Mouse (Mus musculus): ENCODE measurements around the gene Ccser1. TPM values are rescaled to one million over a fixed set of nuclear protein-coding genes. Genes with fewer than 3 reads are reported as not detected.

The Ccser1 gene
- not detected in 2 replicates for polyA plus RNA-seq (2012; ENCODE audit: insufficient read depth, insufficient read length, low replicate concordance, missing spikeins)

DNA sequence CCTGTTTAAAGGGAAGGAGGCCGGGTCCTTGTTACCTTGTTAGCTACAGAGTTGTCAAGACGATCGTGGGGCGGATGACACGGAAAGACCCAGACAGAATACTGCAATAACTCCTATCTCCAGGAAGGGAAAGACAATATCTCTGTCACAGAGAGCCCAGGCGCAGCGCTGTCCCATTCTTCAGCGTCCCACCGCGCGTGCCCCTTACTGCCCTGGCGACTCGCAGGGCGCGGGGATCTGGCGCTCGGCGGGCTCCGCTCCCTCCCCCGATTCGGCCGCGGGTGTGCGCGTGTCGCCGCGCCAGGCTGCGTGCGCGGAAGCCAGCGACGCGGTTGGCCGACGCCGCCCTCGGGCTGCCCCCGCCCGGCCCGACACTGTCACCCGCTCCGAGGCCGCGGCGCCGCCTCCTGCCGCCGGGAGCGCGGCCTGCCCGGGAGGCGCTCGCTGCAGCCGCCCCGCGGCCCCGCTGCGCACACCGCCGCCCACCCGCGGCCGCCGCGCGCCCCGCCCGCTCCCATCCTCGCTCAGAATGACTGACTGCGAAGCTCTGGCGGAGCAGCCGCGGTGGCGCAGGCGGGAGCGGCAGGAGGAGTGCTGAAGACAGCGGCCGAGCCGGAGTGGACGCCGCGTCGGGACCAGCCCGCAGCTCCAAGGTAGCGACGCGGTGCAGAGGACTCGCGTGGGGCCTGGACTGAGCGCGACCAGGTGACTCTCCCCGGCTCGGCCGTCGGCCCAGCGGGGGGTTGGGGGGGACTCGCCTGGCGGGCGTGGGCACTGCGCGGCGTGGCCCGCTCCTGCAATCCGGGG, at the start of gene Ccser1:
TSS of gene Ccser1 (plus strand) at position 376 of the 807 bp plus-strand sequence.
- 2% methylated on average over 105 of the region's 105 CpGs for WGBS
- Histone ChIP-seq H3K4me3 (ENCODE audit: insufficient read depth, low read depth, low read length) (peak within 1 kb of the TSS; percentile 71), H3K27ac (ENCODE audit: insufficient read depth, low read depth, low read length) (peak within 1 kb of the TSS; percentile 34; the same call in 1 of the 2 replicates), H3K4me1 (ENCODE audit: control insufficient read depth, insufficient read depth, low read length) (no peaks in the 10 kb centered on the region)
- TF ChIP-seq CTCF (IDR thresholded peaks at IDR 0.05; ENCODE audit: insufficient read depth, low read depth, low read length) (peak; percentile 5; the same call in 1 of the 2 replicates), POLR2A (IDR thresholded peaks at IDR 0.05; ENCODE audit: insufficient read depth, low read depth, low read length) (peak; percentile 14; the same call in 1 of the 2 replicates)

DNA sequence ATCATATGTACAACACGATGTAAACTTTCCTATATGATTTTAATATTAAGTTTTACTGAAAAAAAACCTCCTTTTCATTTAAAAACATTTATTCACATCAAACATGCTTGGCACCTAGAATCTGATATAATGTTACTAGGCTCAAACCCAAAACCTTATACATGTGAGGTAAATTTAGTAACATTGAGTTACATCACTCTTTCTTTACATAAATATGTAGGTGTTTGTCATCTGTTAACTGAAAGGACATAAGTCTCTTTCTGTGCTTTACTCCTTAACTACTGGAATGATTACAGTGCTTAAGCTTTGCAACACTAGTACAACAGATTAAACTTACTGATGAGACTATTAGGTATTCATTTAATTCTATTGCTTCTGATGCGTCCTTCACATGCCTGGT, 43.7 kb upstream of the Ccser1 start:
- TF ChIP-seq CTCF (IDR thresholded peaks at IDR 0.05; ENCODE audit: insufficient read depth, low read depth, low read length) (no peak), POLR2A (IDR thresholded peaks at IDR 0.05; ENCODE audit: insufficient read depth, low read depth, low read length) (no peak)
- 90% methylated on average over 2 of the region's 2 CpGs for WGBS
- H3K27ac ChIP-seq (ENCODE audit: insufficient read depth, low read depth, low read length): no peak overlapping the region
- H3K4me1 ChIP-seq (ENCODE audit: control insufficient read depth, insufficient read depth, low read length): no peaks in the 10 kb centered on the region
- no peak overlapping the region for H3K4me3 ChIP-seq (ENCODE audit: insufficient read depth, low read depth, low read length)

DNA sequence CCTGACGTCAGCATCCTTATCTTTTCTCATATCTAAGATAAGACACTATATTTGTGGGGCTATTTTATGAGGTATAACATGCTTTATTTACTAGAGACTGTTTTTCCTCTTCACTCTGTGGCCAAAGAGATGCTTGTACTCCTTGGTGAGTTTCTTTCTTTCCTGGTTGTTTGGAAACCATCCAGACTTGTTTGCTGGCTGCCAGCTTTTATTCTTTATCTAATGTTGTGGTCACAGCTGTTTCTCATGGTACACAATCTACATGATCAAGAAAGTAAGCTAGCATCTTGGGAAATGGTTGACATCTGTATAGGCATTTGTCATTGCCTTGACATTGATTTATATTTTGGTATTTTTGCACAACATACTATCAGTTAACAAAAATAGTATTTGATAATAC, 37.1 kb upstream of the Ccser1 start:
- H3K4me3 ChIP-seq (ENCODE audit: insufficient read depth, low read depth, low read length): no peak overlapping the region
- H3K4me1 ChIP-seq (ENCODE audit: control insufficient read depth, insufficient read depth, low read length): no peaks in the 10 kb centered on the region
- TF ChIP-seq CTCF (IDR thresholded peaks at IDR 0.05; ENCODE audit: insufficient read depth, low read depth, low read length): no peak
- TF ChIP-seq POLR2A (IDR thresholded peaks at IDR 0.05; ENCODE audit: insufficient read depth, low read depth, low read length): no peak
- H3K27ac ChIP-seq (ENCODE audit: insufficient read depth, low read depth, low read length): no peak overlapping the region
- 85% methylated on average over 1 of the region's 1 CpGs for WGBS

DNA sequence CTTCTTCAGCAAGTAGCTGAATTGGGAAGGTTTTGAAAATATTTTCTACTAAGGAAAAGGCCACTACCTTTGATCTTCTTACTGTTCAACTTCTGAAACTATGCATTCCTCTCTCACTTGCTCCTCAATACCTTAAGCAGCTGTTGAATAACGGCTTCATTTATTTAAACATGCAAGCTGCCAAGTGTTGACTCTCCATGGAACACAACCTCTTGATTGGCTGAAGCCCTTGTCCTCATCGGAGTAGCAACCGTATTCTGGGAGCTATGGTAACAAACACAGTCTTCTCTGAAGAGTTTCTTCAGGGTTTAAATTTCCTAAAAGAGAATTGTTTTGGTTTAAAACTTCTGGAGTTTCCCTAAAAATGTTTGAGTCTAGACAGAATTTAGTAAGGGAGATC, 27.2 kb upstream of the Ccser1 start:
- TF ChIP-seq CTCF (IDR thresholded peaks at IDR 0.05; ENCODE audit: insufficient read depth, low read depth, low read length): no peak
- TF ChIP-seq POLR2A (IDR thresholded peaks at IDR 0.05; ENCODE audit: insufficient read depth, low read depth, low read length): no peak
- H3K4me1 ChIP-seq (ENCODE audit: control insufficient read depth, insufficient read depth, low read length): peaks cover 2% of the 10 kb centered on the region; the same call in 1 of the 2 replicates
- no peak overlapping the region for H3K27ac ChIP-seq (ENCODE audit: insufficient read depth, low read depth, low read length)
- WGBS: 62% methylated on average over 3 of the region's 3 CpGs
- H3K4me3 ChIP-seq (ENCODE audit: insufficient read depth, low read depth, low read length): no peak overlapping the region

DNA sequence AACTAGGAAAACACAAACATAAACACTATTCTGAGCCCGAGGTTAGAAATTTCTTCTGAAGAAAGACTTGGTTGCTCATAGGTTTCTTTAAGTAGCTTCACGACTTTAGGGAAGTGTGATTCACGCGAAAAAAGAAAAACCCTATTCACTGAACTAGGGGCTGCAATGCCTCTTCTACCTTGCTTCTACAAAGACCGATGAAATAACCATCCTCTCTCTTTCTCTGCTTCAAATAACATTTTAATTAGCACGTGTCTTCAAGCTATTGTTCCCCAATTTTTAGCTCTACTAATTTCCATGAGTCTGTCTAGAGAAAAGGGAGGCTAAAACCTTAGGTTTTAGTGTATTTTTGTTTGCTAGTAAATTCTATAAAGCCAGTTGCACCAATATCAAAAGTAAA, 25.5 kb upstream of the Ccser1 start:
- Histone ChIP-seq H3K4me1 (ENCODE audit: control insufficient read depth, insufficient read depth, low read length) (peaks cover 2% of the 10 kb centered on the region; the same call in 1 of the 2 replicates), H3K4me3 (ENCODE audit: insufficient read depth, low read depth, low read length) (no peak overlapping the region), H3K27ac (ENCODE audit: insufficient read depth, low read depth, low read length) (no peak overlapping the region)
- WGBS: 14% methylated on average over 6 of the region's 6 CpGs
- no peak for TF ChIP-seq POLR2A (IDR thresholded peaks at IDR 0.05; ENCODE audit: insufficient read depth, low read depth, low read length)
- TF ChIP-seq CTCF (IDR thresholded peaks at IDR 0.05; ENCODE audit: insufficient read depth, low read depth, low read length): no peak

DNA sequence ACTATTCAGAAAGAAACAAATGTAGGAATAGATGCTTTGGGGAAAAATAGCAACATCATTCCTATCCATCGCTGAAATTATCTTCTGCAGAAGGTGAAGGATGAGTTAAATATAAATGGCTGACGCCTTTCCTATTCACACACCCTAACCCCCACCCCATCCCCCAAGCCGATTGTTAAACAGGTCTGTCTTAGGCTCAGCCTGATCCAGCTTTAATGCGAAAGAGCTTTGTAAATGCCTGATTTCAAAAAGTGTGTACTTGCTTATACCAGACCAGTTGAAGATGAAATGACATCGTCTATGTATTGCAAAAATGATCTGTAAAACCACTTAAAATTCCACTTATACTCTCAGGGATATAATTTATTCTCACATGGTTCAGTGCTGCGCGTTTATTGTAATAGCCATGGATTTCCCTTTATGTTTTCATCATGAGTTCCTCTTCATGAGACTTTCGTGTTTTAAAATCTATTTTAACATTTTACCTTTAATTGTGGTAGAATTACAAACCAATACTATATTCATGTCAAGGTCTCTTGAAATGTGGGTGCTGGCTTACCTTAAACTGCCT, 25.0 kb upstream of the Ccser1 start:
- Histone ChIP-seq H3K4me3 (ENCODE audit: insufficient read depth, low read depth, low read length) (no peak overlapping the region), H3K27ac (ENCODE audit: insufficient read depth, low read depth, low read length) (no peak overlapping the region), H3K4me1 (ENCODE audit: control insufficient read depth, insufficient read depth, low read length) (peaks cover 2% of the 10 kb centered on the region; the same call in 1 of the 2 replicates)
- WGBS: 47% methylated on average over 8 of the region's 8 CpGs
- no peak for TF ChIP-seq CTCF (IDR thresholded peaks at IDR 0.05; ENCODE audit: insufficient read depth, low read depth, low read length)

DNA sequence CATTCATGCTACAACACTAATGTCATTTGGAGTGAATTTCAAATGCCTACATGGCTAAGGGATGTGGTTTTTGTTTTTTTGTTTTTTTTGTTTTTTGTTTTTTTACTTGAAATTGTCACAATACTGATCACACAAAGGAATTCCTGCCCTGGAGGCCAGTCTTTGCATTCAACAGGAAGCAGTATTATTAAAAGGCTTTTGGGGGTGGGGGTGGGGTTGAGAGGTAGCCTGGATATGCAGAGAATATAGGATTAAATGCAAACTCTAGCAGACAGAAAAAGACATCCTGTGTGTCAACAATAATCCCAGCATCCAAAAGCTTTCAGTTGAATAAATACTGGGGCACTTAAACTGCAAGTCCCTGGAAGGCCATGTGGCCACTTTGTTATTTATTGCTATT, 24.4 kb upstream of the Ccser1 start:
- Histone ChIP-seq H3K4me3 (ENCODE audit: insufficient read depth, low read depth, low read length) (no peak overlapping the region), H3K27ac (ENCODE audit: insufficient read depth, low read depth, low read length) (no peak overlapping the region), H3K4me1 (ENCODE audit: control insufficient read depth, insufficient read depth, low read length) (peaks cover 2% of the 10 kb centered on the region; the same call in 1 of the 2 replicates)
- no peak for TF ChIP-seq CTCF (IDR thresholded peaks at IDR 0.05; ENCODE audit: insufficient read depth, low read depth, low read length)
- no peak for TF ChIP-seq POLR2A (IDR thresholded peaks at IDR 0.05; ENCODE audit: insufficient read depth, low read depth, low read length)

DNA sequence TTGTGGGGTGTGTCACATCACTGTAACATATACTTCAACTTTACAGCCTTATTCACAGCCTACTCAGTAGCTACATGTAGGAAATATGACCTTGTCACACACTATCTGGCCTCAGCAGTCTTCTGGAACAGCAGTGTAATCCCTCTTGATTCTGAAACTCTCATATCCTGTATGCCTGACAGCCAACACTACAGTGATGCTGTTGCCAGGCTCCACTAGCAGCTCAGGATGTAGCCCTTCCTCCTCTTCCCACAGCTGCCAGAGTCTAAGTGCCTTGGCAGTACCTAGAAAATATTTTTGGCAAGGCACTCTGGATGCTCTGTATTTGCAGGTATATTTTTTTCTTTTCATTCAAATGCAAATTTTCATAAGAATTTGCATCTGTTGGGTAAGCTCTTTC, 18.0 kb upstream of the Ccser1 start:
- Histone ChIP-seq H3K4me3 (ENCODE audit: insufficient read depth, low read depth, low read length) (no peak overlapping the region), H3K4me1 (ENCODE audit: control insufficient read depth, insufficient read depth, low read length) (no peaks in the 10 kb centered on the region), H3K27ac (ENCODE audit: insufficient read depth, low read depth, low read length) (no peak overlapping the region)
- TF ChIP-seq POLR2A (IDR thresholded peaks at IDR 0.05; ENCODE audit: insufficient read depth, low read depth, low read length): no peak
- no peak for TF ChIP-seq CTCF (IDR thresholded peaks at IDR 0.05; ENCODE audit: insufficient read depth, low read depth, low read length)

DNA sequence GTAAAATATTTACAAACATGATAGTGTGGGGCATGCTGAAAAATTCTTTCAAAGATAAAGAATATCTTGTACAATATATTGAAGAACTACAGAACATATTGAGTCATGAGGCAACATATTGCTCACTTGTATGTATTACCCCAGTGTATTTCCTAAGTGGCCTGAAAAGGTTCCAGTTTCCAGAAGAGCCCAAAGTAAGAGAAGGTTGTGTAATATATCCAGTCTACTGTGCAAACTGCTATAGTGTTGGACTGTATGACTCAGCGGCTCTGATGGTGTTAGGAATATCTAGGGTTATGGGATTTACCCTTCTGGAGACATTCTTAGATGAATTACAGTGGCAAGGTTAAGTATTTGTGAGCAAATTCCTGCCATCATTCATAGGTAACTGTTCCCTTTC, 13.2 kb upstream of the Ccser1 start:
- WGBS: 91% methylated on average over 1 of the region's 1 CpGs
- H3K4me3 ChIP-seq (ENCODE audit: insufficient read depth, low read depth, low read length): no peak overlapping the region
- no peak overlapping the region for H3K27ac ChIP-seq (ENCODE audit: insufficient read depth, low read depth, low read length)
- TF ChIP-seq POLR2A (IDR thresholded peaks at IDR 0.05; ENCODE audit: insufficient read depth, low read depth, low read length) (no peak), CTCF (IDR thresholded peaks at IDR 0.05; ENCODE audit: insufficient read depth, low read depth, low read length) (no peak)
- no peaks in the 10 kb centered on the region for H3K4me1 ChIP-seq (ENCODE audit: control insufficient read depth, insufficient read depth, low read length)
